Mouse (Mus musculus): Measurements from ENCODE around the gene Lrrc56.

GRCm38 (mm10) chr7:141164397-141164796 lies 29.6 kb upstream of the Lrrc56 start:
- no peak for TF ChIP-seq EP300 (IDR thresholded peaks at IDR 0.05; ENCODE audit: low read depth)
- TF ChIP-seq CTCF (IDR thresholded peaks at IDR 0.05; ENCODE audit: low read depth): no peak

All from heart, postnatal 0 days (tissue).